Mouse (Mus musculus) liver, adult 2 months (tissue): ENCODE results near the gene Slc1a6. TPM values are rescaled to one million over a fixed set of nuclear protein-coding genes. Genes with fewer than 3 reads are reported as not detected.

ENCODE experiments used
- DNase-seq: peaks from one replicate; pipeline ENCODE4 v3.0.0-alpha.2; 2011; ENCODE audit warnings: low read depth, low spot score; ENCODE audit errors: extremely low read depth
- H3K27ac ChIP-seq: fragments of 200-500 bp; replicated peaks from 2 replicates; pipeline ENCODE4 v1.5.1; 2012; ENCODE audit warnings: low read depth, mild to moderate bottlenecking, control low read depth, inconsistent platforms, low read length; ENCODE audit not compliant: insufficient read depth
- H3K27me3 ChIP-seq: fragments of 200-500 bp; 2 replicates; pipeline ENCODE4 v1.6.1; 2012; ENCODE audit warnings: mild to moderate bottlenecking, moderate library complexity, low read length, inconsistent platforms; ENCODE audit not compliant: control insufficient read depth, insufficient read depth
- H3K36me3 ChIP-seq: fragments of 200-500 bp; 2 replicates; pipeline ENCODE4 v1.6.1; 2012; ENCODE audit warnings: low read length, inconsistent platforms; ENCODE audit not compliant: control insufficient read depth, insufficient read depth
- H3K4me1 ChIP-seq: fragments of 200-500 bp; 2 replicates; pipeline ENCODE4 v1.6.1; 2011; ENCODE audit warnings: low read length; ENCODE audit not compliant: control insufficient read depth, insufficient read depth
- H3K4me3 ChIP-seq: fragments of 200-500 bp; 2 replicates; pipeline ENCODE4 v1.5.1; 2011; ENCODE audit warnings: low read depth, mild to moderate bottlenecking, control low read depth, low read length, moderate library complexity; ENCODE audit not compliant: insufficient read depth
- H3K79me2 ChIP-seq: fragments of 200-500 bp; 2 replicates; pipeline ENCODE4 v1.6.1; 2012; ENCODE audit warnings: inconsistent platforms, mild to moderate bottlenecking, low read length, moderate library complexity; ENCODE audit not compliant: control insufficient read depth, insufficient read depth
- H3K9ac ChIP-seq: fragments of 200-500 bp; 2 replicates; pipeline ENCODE4 v1.6.1; 2012; ENCODE audit warnings: low read depth, mild to moderate bottlenecking, control low read depth, inconsistent platforms, low read length
- CTCF ChIP-seq: fragments of 200-500 bp; IDR thresholded peaks from 2 replicates; pipeline ENCODE4 v1.5.1; 2011; ENCODE audit warnings: low read depth, low read length, control low read depth
- POLR2A ChIP-seq: fragments of 200-500 bp; IDR thresholded peaks from 2 replicates; pipeline ENCODE4 v1.6.1; 2011; ENCODE audit warnings: low read length, control low read depth; ENCODE audit not compliant: insufficient read depth; ENCODE audit errors: extremely low read depth
- WGBS: fragments of 180-500 bp; shearing (Covaris S2); methylation state at CpG from one replicate; pipeline ENCODE4 v1.1.7; 2018; 5-methylcytosine and 5-hydroxymethylcytosine counted together
- polyA plus RNA-seq: library from polyadenylated mRNA; depleted of rRNA; stranded (reverse); fragments of >200 nt; gene quantifications from 2 replicates; pipeline ENCODE4 v1.2.3, GENCODE M21; 2012; rRNA removed
- total RNA-seq: library from RNA; depleted of rRNA; stranded (reverse); fragments of >200 nt; gene quantifications from 2 replicates; pipeline ENCODE4 v1.2.3, GENCODE M21; 2014; rRNA removed

The Slc1a6 gene
- 0.18 TPM in 1 of 2 replicates, not detected in the other for total RNA-seq
- 0.07 and 0.10 TPM in 2 replicates for polyA plus RNA-seq

GRCm38 (mm10) chr10:78779981-78780651 is at the start of gene Slc1a6:
Gene Slc1a6 (plus strand): TSS chr10:78780496.
- Histone ChIP-seq H3K27me3 (no peaks in the 10 kb centered on the region), H3K27ac (no peak within 1 kb of the TSS), H3K9ac (peak within 1 kb of the TSS; percentile 41; the same call in 1 of the 2 replicates), H3K36me3 (no peaks in the 10 kb centered on the region), H3K79me2 (no peaks in the 10 kb centered on the region), H3K4me1 (0 out of 2 replicates have a peak, but pooled peaks cover 2% of the 10 kb centered on the region), H3K4me3 (peak within 1 kb of the TSS; percentile 51)
- 2% methylated on average over 52 of the region's 54 CpGs for WGBS
- TF ChIP-seq POLR2A (no peak), CTCF (no peak)
- DNase-seq, result no peak

GRCm38 (mm10) chr10:78739821-78740220 is 40.5 kb upstream of the Slc1a6 start:
- no peak for TF ChIP-seq CTCF
- TF ChIP-seq POLR2A, result no peak
- H3K9ac ChIP-seq, result no peak overlapping the region
- H3K27ac ChIP-seq, result no peak overlapping the region
- H3K4me1 ChIP-seq, result no peaks in the 10 kb centered on the region
- 58% methylated on average over 4 of the region's 4 CpGs for WGBS
- DNase-seq, result no peak
- H3K4me3 ChIP-seq, result no peak overlapping the region
- H3K36me3 ChIP-seq, result no peaks in the 10 kb centered on the region
- H3K79me2 ChIP-seq, result no peaks in the 10 kb centered on the region
- H3K27me3 ChIP-seq, result no peaks in the 10 kb centered on the region

DNA sequence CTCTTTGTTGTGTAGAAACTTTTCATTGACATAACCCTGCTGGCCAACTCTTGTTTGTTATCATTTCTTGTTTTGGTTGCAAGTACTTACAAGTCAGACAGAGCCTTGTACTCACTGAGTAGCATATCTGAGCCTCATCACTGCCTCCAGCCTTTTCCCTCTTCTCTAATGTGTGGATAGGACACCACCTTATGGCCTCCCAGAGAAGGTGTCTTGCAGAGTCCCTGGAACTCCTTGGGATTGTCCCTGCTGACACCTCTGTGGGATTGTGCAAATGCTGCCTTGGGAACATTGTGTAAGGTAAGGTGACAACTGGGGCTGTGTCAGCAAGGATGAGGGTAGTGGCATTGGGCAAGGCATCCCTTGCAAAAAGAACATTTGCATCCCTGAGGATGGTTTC is 36.6 kb upstream of the Slc1a6 start:
- no peak overlapping the region for H3K27ac ChIP-seq
- TF ChIP-seq CTCF, result peak; percentile 15; the same call in 1 of the 2 replicates
- no peak for TF ChIP-seq POLR2A
- no peaks in the 10 kb centered on the region for H3K4me1 ChIP-seq
- no peak overlapping the region for H3K9ac ChIP-seq
- DNase-seq, result peak; percentile 24
- H3K27me3 ChIP-seq, result peaks cover 3% of the 10 kb centered on the region; the same call in 1 of the 2 replicates
- no peak overlapping the region for H3K4me3 ChIP-seq
- no peaks in the 10 kb centered on the region for H3K79me2 ChIP-seq
- no peaks in the 10 kb centered on the region for H3K36me3 ChIP-seq

GRCm38 (mm10) chr10:78745453-78746232 is 34.7 kb upstream of the Slc1a6 start:
- WGBS, result 50% methylated on average over 4 of the region's 4 CpGs
- TF ChIP-seq POLR2A (no peak), CTCF (peak; percentile 48)

DNA sequence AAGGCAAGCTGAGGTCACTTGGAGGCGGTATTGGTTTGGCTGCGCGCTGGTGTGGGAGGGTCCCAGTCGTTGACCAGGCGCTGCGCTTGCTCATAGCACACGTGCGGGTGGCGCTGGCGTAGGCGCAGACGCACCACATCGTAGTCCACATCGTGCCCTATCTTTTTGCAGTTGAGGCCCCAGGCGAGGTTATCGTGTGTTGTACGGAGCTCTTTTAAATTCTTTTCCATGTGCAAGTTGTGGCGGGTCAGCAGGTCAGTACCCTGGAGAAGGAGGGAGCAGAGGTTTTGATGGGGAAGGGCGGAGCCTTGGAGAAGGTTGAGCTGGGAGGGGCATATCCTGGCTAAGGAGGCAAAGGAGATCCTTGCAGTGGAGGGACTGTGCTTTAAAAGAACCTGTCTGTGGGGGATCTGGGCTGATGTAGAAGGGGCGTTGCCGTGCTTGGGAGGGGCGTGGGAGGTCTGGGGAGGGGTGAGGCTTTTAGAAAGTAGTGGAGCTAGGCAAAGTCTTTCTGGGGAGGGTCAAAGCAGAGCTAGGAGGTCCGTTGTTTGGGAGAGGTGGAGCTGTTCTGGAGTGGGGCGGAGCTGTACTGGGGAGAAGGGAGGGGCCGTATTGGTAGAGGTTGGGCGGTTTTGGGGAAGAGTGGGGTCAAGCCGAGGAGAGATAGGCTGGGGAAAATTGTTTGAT is 33.1 kb upstream of the Slc1a6 start:
- no peaks in the 10 kb centered on the region for H3K79me2 ChIP-seq
- no peak for TF ChIP-seq CTCF
- TF ChIP-seq POLR2A, result no peak
- peaks cover 4% of the 10 kb centered on the region; the same call in 1 of the 2 replicates for H3K27me3 ChIP-seq
- no peaks in the 10 kb centered on the region for H3K36me3 ChIP-seq
- 5% methylated on average over 27 of the region's 27 CpGs for WGBS
- H3K27ac ChIP-seq, result no peak overlapping the region
- peak overlapping the region; percentile 9; the same call in 1 of the 2 replicates for H3K4me3 ChIP-seq
- H3K9ac ChIP-seq, result no peak overlapping the region
- no peaks in the 10 kb centered on the region for H3K4me1 ChIP-seq
- no peak for DNase-seq

More at GRCm38 (mm10) chr10:78745453-78746232, 34.7 kb upstream of the Slc1a6 start:
- Histone ChIP-seq H3K27me3 (peaks cover 3% of the 10 kb centered on the region; the same call in 1 of the 2 replicates), H3K36me3 (no peaks in the 10 kb centered on the region), H3K4me1 (no peaks in the 10 kb centered on the region), H3K9ac (no peak overlapping the region), H3K79me2 (no peaks in the 10 kb centered on the region), H3K27ac (no peak overlapping the region), H3K4me3 (no peak overlapping the region)
- peak; percentile 8 for DNase-seq

DNA sequence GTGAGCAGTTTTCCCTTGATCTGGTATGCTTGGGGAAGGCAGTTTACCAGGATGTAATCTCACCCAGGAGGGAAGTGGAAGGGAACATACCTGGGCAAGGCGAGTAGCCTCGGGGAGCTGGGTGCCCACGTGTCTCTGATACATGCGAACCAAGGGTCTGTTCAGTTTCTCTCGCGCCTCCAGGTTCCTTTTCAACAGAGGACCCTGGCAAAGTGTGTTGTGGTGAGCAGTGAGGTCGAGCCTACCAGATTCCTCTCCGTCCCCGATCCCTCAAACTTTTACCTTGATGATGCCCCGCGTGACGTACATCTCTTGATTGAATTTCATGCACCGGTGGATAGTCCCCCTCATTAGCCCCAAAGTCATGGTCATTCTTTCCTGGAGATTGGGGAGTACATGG is 32.1 kb upstream of the Slc1a6 start:
- H3K4me3 ChIP-seq, result no peak overlapping the region
- no peak overlapping the region for H3K9ac ChIP-seq
- WGBS, result 79% methylated on average over 13 of the region's 13 CpGs
- no peaks in the 10 kb centered on the region for H3K79me2 ChIP-seq
- no peak for DNase-seq
- H3K27me3 ChIP-seq, result peaks cover 9% of the 10 kb centered on the region; the same call in 1 of the 2 replicates
- H3K36me3 ChIP-seq, result no peaks in the 10 kb centered on the region
- no peaks in the 10 kb centered on the region for H3K4me1 ChIP-seq
- TF ChIP-seq POLR2A (no peak), CTCF (no peak)
- H3K27ac ChIP-seq, result no peak overlapping the region
